Mouse (Mus musculus) E14TG2a.4 (cell line): ENCODE results near the gene Syf2.

Source experiments
- H3K27me3 ChIP-seq: 2 replicates; pipeline ENCODE4 v1.6.1; 2014; ENCODE audit warnings: low read length, control low read depth; ENCODE audit not compliant: insufficient read depth
- H3K36me3 ChIP-seq: 2 replicates; pipeline ENCODE4 v1.6.1; 2014; ENCODE audit warnings: low read length, control low read depth; ENCODE audit not compliant: insufficient read depth
- H3K4me1 ChIP-seq: replicated peaks from 2 replicates; pipeline ENCODE4 v1.6.1; 2014; ENCODE audit warnings: low read depth, low read length, control low read depth
- H3K4me3 ChIP-seq: replicated peaks from 2 replicates; pipeline ENCODE4 v1.5.1; 2014; ENCODE audit warnings: mild to moderate bottlenecking, low read length
- H3K9me3 ChIP-seq: 2 replicates; pipeline ENCODE4 v1.6.1; 2014; ENCODE audit warnings: low read length, control low read depth
- CTCF ChIP-seq: conservative IDR thresholded peaks from 2 replicates; pipeline ENCODE4 v1.5.1; 2014; ENCODE audit warnings: low read length
- NANOG ChIP-seq: IDR thresholded peaks from 2 replicates; pipeline ENCODE4 v1.6.1; 2014; ENCODE audit warnings: borderline replicate concordance, low read length, mixed read lengths
- POU5F1 ChIP-seq: IDR thresholded peaks from 2 replicates; pipeline ENCODE4 v1.6.1; 2014; ENCODE audit warnings: low read length, borderline replicate concordance

Gene Syf2

GRCm38 (mm10) chr4:134930190-134930589, 508 bp upstream of the Syf2 start:
- Histone ChIP-seq H3K4me1 (peaks cover 53% of the 10 kb centered on the region), H3K36me3 (peaks cover 71% of the 10 kb centered on the region), H3K4me3 (peak overlapping the region; percentile 99), H3K9me3 (no peaks in the 10 kb centered on the region), H3K27me3 (no peaks in the 10 kb centered on the region)
- TF ChIP-seq CTCF: no peak

DNA sequence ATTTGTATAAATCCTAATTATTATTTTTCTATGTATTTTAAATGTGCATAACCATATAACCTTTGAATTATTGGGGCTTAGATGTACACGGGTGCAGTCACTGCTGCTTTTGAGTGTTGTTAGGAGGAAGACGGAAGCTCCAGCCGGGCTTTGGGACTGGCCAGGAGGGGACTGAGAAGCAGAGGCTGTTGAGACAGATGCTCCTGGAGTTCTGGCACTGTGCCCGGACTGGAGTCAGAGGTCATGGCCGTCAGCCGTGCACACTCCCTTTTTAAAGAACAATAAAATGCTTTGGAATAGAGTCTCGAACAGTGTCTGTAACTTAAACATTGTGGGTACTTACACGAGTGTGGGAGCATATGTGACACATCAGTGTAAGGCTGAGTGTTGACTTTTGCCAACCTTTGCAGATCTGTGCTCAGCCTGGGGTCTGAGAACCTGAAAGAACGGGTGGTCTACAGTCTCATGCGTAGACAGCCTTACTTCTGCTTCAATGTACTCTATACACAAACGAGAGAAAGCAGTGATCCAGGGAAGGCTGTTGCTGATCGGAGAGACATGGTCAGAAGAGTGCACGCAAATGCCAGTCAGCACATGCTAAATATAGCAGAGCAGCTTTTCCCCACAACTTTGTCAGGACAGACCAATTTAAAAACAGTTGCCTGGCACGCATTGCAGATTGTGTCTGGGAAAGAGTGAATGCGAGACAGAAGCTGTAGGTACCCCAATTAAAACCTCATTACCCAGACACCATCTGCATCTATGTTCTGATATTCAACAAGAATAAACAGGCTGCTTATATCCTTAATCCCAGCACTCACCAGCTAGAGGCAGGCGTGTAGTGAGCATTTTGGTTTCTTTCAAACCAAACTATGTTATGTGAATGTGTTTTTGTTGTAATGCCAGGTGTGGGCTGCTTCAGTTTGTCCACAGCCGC, 6.8 kb downstream of the Syf2 start:
- peaks cover 3% of the 10 kb centered on the region; the same call in 1 of the 2 replicates for H3K27me3 ChIP-seq
- peaks cover 29% of the 10 kb centered on the region for H3K4me1 ChIP-seq
- no peak for TF ChIP-seq CTCF
- peaks cover 56% of the 10 kb centered on the region for H3K36me3 ChIP-seq
- H3K9me3 ChIP-seq: no peaks in the 10 kb centered on the region
- no peak overlapping the region for H3K4me3 ChIP-seq

DNA sequence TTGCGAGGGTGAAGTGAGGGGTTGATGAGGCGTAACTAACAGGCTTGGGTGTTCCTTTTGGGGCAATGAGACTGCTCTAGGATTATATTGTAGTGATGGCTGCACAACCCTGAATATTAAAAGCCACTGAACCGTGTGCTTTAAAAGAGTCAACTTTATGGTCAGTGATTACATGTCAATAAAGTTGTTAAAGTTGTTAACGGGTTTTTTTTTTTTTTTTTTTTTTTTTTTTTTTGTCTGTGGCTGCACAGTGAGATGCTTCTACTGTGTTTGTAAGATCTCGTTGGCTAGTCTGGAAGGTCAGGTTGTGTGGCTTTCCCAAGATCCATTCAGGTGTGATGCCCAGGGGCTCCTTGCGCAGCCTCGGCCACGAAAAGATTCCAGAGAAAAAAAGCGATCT, 9.2 kb downstream of the Syf2 start:
- no peak for TF ChIP-seq CTCF
- TF ChIP-seq POU5F1: no peak
- TF ChIP-seq NANOG: no peak
- Histone ChIP-seq H3K27me3 (peaks cover 25% of the 10 kb centered on the region), H3K4me3 (no peak overlapping the region), H3K9me3 (no peaks in the 10 kb centered on the region), H3K36me3 (peaks cover 32% of the 10 kb centered on the region), H3K4me1 (peaks cover 34% of the 10 kb centered on the region)

GRCm38 (mm10) chr4:134943758-134944538, 13.2 kb downstream of the Syf2 start:
- Histone ChIP-seq H3K4me1 (peaks cover 45% of the 10 kb centered on the region), H3K27me3 (peaks cover 27% of the 10 kb centered on the region), H3K4me3 (peak overlapping the region; percentile 24; the same call in 1 of the 2 replicates), H3K36me3 (no peaks in the 10 kb centered on the region), H3K9me3 (no peaks in the 10 kb centered on the region)
- TF ChIP-seq POU5F1: no peak
- no peak for TF ChIP-seq CTCF
- no peak for TF ChIP-seq NANOG

- no peak overlapping the region for H3K4me3 ChIP-seq
- peaks cover 37% of the 10 kb centered on the region for H3K4me1 ChIP-seq
- peak; percentile 90 for TF ChIP-seq CTCF
- no peak for TF ChIP-seq POU5F1
- H3K27me3 ChIP-seq: peaks cover 26% of the 10 kb centered on the region
- no peaks in the 10 kb centered on the region for H3K9me3 ChIP-seq
- no peaks in the 10 kb centered on the region for H3K36me3 ChIP-seq
Observed at GRCm38 (mm10) chr4:134946024-134946744, 15.5 kb downstream of the Syf2 start.

- 0 out of 2 replicates have a peak, but pooled peaks have one; percentile 13 for TF ChIP-seq CTCF
- TF ChIP-seq NANOG: no peak
- TF ChIP-seq POU5F1: no peak
- Histone ChIP-seq H3K4me1 (peaks cover 30% of the 10 kb centered on the region), H3K36me3 (no peaks in the 10 kb centered on the region), H3K4me3 (no peak overlapping the region), H3K9me3 (no peaks in the 10 kb centered on the region), H3K27me3 (peaks cover 24% of the 10 kb centered on the region)
Observed at GRCm38 (mm10) chr4:134950518-134951091, 19.9 kb downstream of the Syf2 start.

- H3K27me3 ChIP-seq: peaks cover 41% of the 10 kb centered on the region
- peak overlapping the region; percentile 69 for H3K4me3 ChIP-seq
- TF ChIP-seq CTCF: no peak
- no peak for TF ChIP-seq NANOG
- no peak for TF ChIP-seq POU5F1
- no peaks in the 10 kb centered on the region for H3K36me3 ChIP-seq
- H3K9me3 ChIP-seq: no peaks in the 10 kb centered on the region
- peaks cover 35% of the 10 kb centered on the region for H3K4me1 ChIP-seq
Observed at GRCm38 (mm10) chr4:134954461-134954860, 23.8 kb downstream of the Syf2 start.

DNA sequence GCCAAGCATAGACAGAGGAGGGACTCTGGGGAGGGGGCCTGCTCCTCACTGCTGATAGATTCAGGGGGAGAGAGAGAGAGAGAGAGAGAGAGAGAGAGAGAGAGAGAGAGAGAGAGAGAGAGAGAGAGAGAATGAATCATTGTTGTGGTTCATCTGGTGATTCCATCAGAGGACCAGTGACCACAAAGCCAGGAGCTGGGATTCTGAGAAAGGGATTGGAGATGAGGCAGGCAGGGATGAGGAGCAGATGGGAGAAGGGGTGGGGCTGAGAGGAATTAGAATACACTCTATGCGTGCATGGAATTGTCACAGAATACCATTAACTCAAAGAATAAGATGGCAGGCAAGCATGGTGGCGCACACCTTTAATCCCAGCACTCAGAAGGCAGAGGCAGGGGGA, 24.5 kb downstream of the Syf2 start:
- peaks cover 35% of the 10 kb centered on the region for H3K4me1 ChIP-seq
- TF ChIP-seq POU5F1 (no peak), CTCF (no peak), NANOG (no peak)
- no peak overlapping the region; the same call in 1 of the 2 replicates for H3K4me3 ChIP-seq
- H3K27me3 ChIP-seq: peaks cover 45% of the 10 kb centered on the region
- no peaks in the 10 kb centered on the region for H3K36me3 ChIP-seq
- H3K9me3 ChIP-seq: no peaks in the 10 kb centered on the region
